Mouse (Mus musculus) heart, adult 2 months (tissue): ENCODE results near the gene Mbd3. TPM values are rescaled to one million over a fixed set of nuclear protein-coding genes. Genes with fewer than 3 reads are reported as not detected.

Experiments
- DNase-seq, 2 experiments: peaks; one replicate each; pipeline ENCODE4 v3.0.0; 2021
- H3K27ac ChIP-seq: fragments of 200-600 bp; 2 replicates; pipeline ENCODE4 v1.8.1; 2022
- H3K27me3 ChIP-seq: fragments of 200-500 bp; 2 replicates; pipeline ENCODE4 v1.6.1; 2012; ENCODE audit warnings: mild to moderate bottlenecking, low read length, inconsistent platforms, mixed read lengths; ENCODE audit not compliant: control insufficient read depth, insufficient read depth
- H3K36me3 ChIP-seq: fragments of 200-500 bp; 2 replicates; pipeline ENCODE4 v1.6.1; 2012; ENCODE audit warnings: low read length, inconsistent platforms; ENCODE audit not compliant: control insufficient read depth, insufficient read depth
- H3K4me1 ChIP-seq: fragments of 200-500 bp; 2 replicates; pipeline ENCODE4 v1.6.1; 2011; ENCODE audit warnings: low read length; ENCODE audit not compliant: control insufficient read depth, insufficient read depth
- H3K4me3 ChIP-seq: fragments of 200-600 bp; 2 replicates; pipeline ENCODE4 v1.8.1; 2022
- H3K79me2 ChIP-seq: fragments of 200-500 bp; replicated peaks from 2 replicates; pipeline ENCODE4 v1.6.1; 2012; ENCODE audit warnings: mild to moderate bottlenecking, inconsistent platforms, low read length, moderate library complexity, mixed read lengths; ENCODE audit not compliant: control insufficient read depth, insufficient read depth
- H3K9ac ChIP-seq: fragments of 200-500 bp; 2 replicates; pipeline ENCODE4 v1.6.1; 2012; ENCODE audit warnings: low read depth, mild to moderate bottlenecking, control low read depth, inconsistent platforms, low read length, mixed read lengths
- CTCF ChIP-seq: fragments of 200-600 bp; IDR thresholded peaks from 2 replicates; pipeline ENCODE4 v1.8.1; 2022; ENCODE audit warnings: antibody characterized with exemption, mild to moderate bottlenecking, moderate library complexity
- EP300 ChIP-seq: fragments of 200-500 bp; IDR thresholded peaks from 2 replicates; pipeline ENCODE4 v1.6.1; 2011; ENCODE audit warnings: low read depth, low read length, control low read depth; ENCODE audit not compliant: insufficient read depth
- POLR2A ChIP-seq: fragments of 200-500 bp; IDR thresholded peaks from 2 replicates; pipeline ENCODE4 v1.6.1; 2011; ENCODE audit warnings: mild to moderate bottlenecking, low read depth, low read length, control low read depth; ENCODE audit not compliant: insufficient read depth
- WGBS: fragments of 180-500 bp; shearing (Covaris S2); methylation state at CpG from one replicate; pipeline ENCODE4 v1.1.7; 2018; 5-methylcytosine and 5-hydroxymethylcytosine counted together
- intact Hi-C: fragments of 180-260 bp; cut with DNase I; formaldehyde crosslinking; loops from one replicate; pipeline ENCODE4 v1.15.1; 2025
- polyA plus RNA-seq: library from polyadenylated mRNA; depleted of rRNA; stranded (reverse); fragments of >200 nt; gene quantifications from 2 replicates; pipeline ENCODE4 v1.2.3, GENCODE M21; 2012
- total RNA-seq, 2 experiments: library from RNA; stranded (reverse); gene quantifications; 2 replicates each; pipeline ENCODE4 v1.2.3; 2021

The Mbd3 gene
- total and polyA plus RNA-seq, 3 experiments, result 86.5 to 95.2 (median 95.1) TPM

- H3K4me3 ChIP-seq, result no peak overlapping the region
- intact Hi-C loops, result no loop called here
- TF ChIP-seq EP300 (no peak), POLR2A (no peak), CTCF (no peak)
- H3K27me3 ChIP-seq, result no peaks in the 10 kb centered on the region
- peaks cover 4% of the 10 kb centered on the region for H3K79me2 ChIP-seq
- no peaks in the 10 kb centered on the region for H3K36me3 ChIP-seq
- peaks cover 5% of the 10 kb centered on the region for H3K4me1 ChIP-seq
- no peak for DNase-seq
- no peak overlapping the region for H3K27ac ChIP-seq
- WGBS, result 46% methylated on average over 4 of the region's 4 CpGs
- no peak overlapping the region for H3K9ac ChIP-seq
These were observed 10.1 kb downstream of the Mbd3 start for GRCm38 (mm10) chr10:80389185-80389708.

- Histone ChIP-seq H3K27me3 (no peaks in the 10 kb centered on the region), H3K4me1 (peaks cover 5% of the 10 kb centered on the region), H3K9ac (no peak overlapping the region), H3K27ac (no peak overlapping the region), H3K79me2 (peaks cover 4% of the 10 kb centered on the region), H3K4me3 (no peak overlapping the region), H3K36me3 (no peaks in the 10 kb centered on the region)
- intact Hi-C loops, result no loop called here
- DNase-seq, result no peak
- 33% methylated on average over 2 of the region's 2 CpGs for WGBS
- TF ChIP-seq EP300 (no peak), POLR2A (no peak), CTCF (no peak)
These were observed 10.6 kb downstream of the Mbd3 start for GRCm38 (mm10) chr10:80388731-80389130.

- DNase-seq, result peak; percentile 91 to 92
- H3K9ac ChIP-seq, result peak within 1 kb of the TSS; percentile 91
- H3K4me3 ChIP-seq, result peak within 1 kb of the TSS; percentile 57
- 18% methylated on average over 54 of the region's 61 CpGs for WGBS
- TF ChIP-seq CTCF (no peak), POLR2A (peak; percentile 55), EP300 (no peak)
- peaks cover 5% of the 10 kb centered on the region for H3K4me1 ChIP-seq
- H3K27me3 ChIP-seq, result no peaks in the 10 kb centered on the region
- H3K27ac ChIP-seq, result peak within 1 kb of the TSS; percentile 70
- intact Hi-C loops, result no loop called here
- no peaks in the 10 kb centered on the region for H3K36me3 ChIP-seq
- peaks cover 4% of the 10 kb centered on the region for H3K79me2 ChIP-seq
These were observed 11.8 kb downstream of the Mbd3 start, which contains the start of gene Mex3d for GRCm38 (mm10) chr10:80387522-80387959. Gene Mex3d (minus strand): TSS chr10:80387659.

- peak overlapping the region; percentile 23 for H3K27ac ChIP-seq
- DNase-seq, result peak; percentile 35 to 53
- H3K4me3 ChIP-seq, result peak overlapping the region; percentile 57
- no peaks in the 10 kb centered on the region for H3K36me3 ChIP-seq
- H3K27me3 ChIP-seq, result no peaks in the 10 kb centered on the region
- 5% methylated on average over 81 of the region's 94 CpGs for WGBS
- H3K79me2 ChIP-seq, result peaks cover 4% of the 10 kb centered on the region
- TF ChIP-seq EP300 (no peak), POLR2A (no peak), CTCF (no peak)
- peaks cover 5% of the 10 kb centered on the region for H3K4me1 ChIP-seq
- H3K9ac ChIP-seq, result peak overlapping the region; percentile 91
- intact Hi-C loops, result no loop called here
These were observed 12.4 kb downstream of the Mbd3 start for GRCm38 (mm10) chr10:80386735-80387471.

- Histone ChIP-seq H3K4me3 (peak overlapping the region; percentile 57), H3K9ac (peak overlapping the region; percentile 91), H3K27me3 (no peaks in the 10 kb centered on the region), H3K79me2 (peaks cover 4% of the 10 kb centered on the region), H3K36me3 (no peaks in the 10 kb centered on the region), H3K27ac (no peak overlapping the region; the same call in 1 of the 2 replicates), H3K4me1 (peaks cover 5% of the 10 kb centered on the region)
- no peak for DNase-seq
- 8% methylated on average over 34 of the region's 34 CpGs for WGBS
- TF ChIP-seq POLR2A (no peak), EP300 (no peak)
- intact Hi-C loops, result no loop called here
These were observed 13.3 kb downstream of the Mbd3 start for GRCm38 (mm10) chr10:80385811-80386734.
